Mouse (Mus musculus) macrophage (primary cell): ENCODE measurements around the gene Cenpl. TPM values are rescaled to one million over a fixed set of nuclear protein-coding genes. Genes with fewer than 3 reads are reported as not detected.
A peak's percentile ranks its signal among the peaks of the same experiment; 100 is the strongest.
"Not testable (repeated sequence)": the region's sequence is repeated elsewhere in the genome, so short reads cannot be mapped to it uniquely, and the experiment has no call there.

Experiments
- H3K27ac ChIP-seq: fragments of 350-480 bp; formaldehyde crosslinking; 2 replicates; pipeline ENCODE4 v1.9.0; 2021
- H3K36me3 ChIP-seq: fragments of 350-480 bp; formaldehyde crosslinking; 2 replicates; pipeline ENCODE4 v1.9.0; 2021; ENCODE audit errors: inconsistent target
- H3K4me3 ChIP-seq: fragments of 350-480 bp; formaldehyde crosslinking; 2 replicates; pipeline ENCODE4 v1.9.0; 2021; ENCODE audit errors: inconsistent target
- H3K79me2 ChIP-seq: fragments of 350-480 bp; formaldehyde crosslinking; 2 replicates; pipeline ENCODE4 v1.9.0; 2021; ENCODE audit errors: inconsistent target
- WGBS: methylation state at CpG from one replicate; pipeline ENCODE4 v1.1.7; 2026; ENCODE audit warnings: inconsistent platforms; ENCODE audit not compliant: missing documents; 5-methylcytosine and 5-hydroxymethylcytosine counted together
- polyA plus RNA-seq: library from polyadenylated mRNA; stranded (reverse); fragments of 250-400 nt; gene quantifications from 3 replicates; pipeline ENCODE4 v1.2.4, GENCODE M21; 2018; ENCODE audit warnings: inconsistent platforms
- total RNA-seq, 78 experiments: library from RNA; depleted of rRNA; stranded (reverse); fragments of 250-400 nt; gene quantifications; 1 replicate in 9 of 78; 2 replicates in 24 of 78; 3 replicates in 43 of 78; 4 replicates in 2 of 78; pipeline ENCODE4 v1.2.4; 2018; ENCODE audit warnings: inconsistent platforms in 56 of 78

The Cenpl gene
- 10 to 100 TPM in 13 of 26 experiments, 1 to 10 TPM in 13; 3.2 to 17.2 (median 9.8) TPM for total RNA-seq (2018; cell fraction: chromatin; rRNA removed)
- 1 to 10 TPM; 3.6 to 6.1 (median 4.9) TPM for total RNA-seq (2018; cell fraction: cytosol; rRNA removed)
- 10 to 100 TPM in 10 of 26 experiments, 1 to 10 TPM in 16; 5.7 to 16.0 (median 8.6) TPM for total RNA-seq (2018; cell fraction: nucleus; rRNA removed)
- polyA plus RNA-seq = 2.2 to 6.6 TPM (median 3.5 TPM) in 3 replicates

GRCm38 (mm10) chr1:161070352-161071271 lies at the start of gene Cenpl, which contains the start of gene Dars2:
Cenpl (plus strand) TSS chr1:161070713.
Dars2 (minus strand) TSS chr1:161070658.
- Histone ChIP-seq H3K36me3 (no peaks in the 10 kb centered on the region), H3K79me2 (peaks cover 48% of the 10 kb centered on the region), H3K27ac (peak within 1 kb of the TSS; percentile 78), H3K4me3 (peak within 1 kb of the TSS; percentile 99)
- WGBS = under 1% methylated on average over 57 of the region's 57 CpGs

DNA sequence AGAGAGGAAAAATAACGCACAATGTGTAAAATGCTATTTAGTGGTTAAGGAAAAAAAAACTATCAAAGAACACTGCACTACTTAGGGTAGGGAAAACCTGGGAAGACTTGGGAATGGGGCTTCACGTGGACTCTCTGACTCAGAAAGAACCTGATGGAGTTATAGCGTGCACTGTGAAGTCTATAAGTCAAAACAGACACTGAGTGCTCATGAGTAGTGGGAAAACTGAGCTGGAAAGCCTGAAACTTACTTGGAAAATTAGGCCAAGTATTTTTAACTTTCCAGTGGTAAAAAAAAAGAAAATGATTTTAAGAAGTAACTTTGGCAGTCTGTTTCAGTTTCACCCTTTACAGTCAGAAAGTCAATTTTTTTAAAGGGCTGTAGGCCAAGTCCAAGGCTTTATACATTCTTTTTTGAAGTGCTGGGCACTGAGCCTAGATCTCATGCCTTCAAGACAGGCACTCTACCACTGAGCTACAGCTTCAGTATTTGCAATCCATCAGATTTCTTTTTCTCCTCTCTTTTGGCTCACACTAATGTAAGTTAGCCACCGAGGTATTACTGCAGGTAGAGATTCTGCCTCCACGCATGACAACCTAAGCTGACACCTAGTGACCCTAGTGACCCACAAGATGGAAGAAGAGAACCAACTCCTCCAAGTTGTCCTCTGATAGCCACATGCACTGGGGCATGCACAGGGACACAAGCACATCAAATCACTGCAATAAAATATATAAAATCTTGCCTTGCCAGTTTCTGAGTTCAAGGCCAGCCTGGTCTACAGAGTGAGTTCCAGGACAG lies 44.9 kb upstream of the Cenpl start:
- no peaks in the 10 kb centered on the region for H3K79me2 ChIP-seq
- H3K4me3 ChIP-seq = no peak overlapping the region
- no peak overlapping the region for H3K27ac ChIP-seq
- 94% methylated on average over 5 of the region's 5 CpGs for WGBS
- peaks cover 5% of the 10 kb centered on the region; the same call in 1 of the 2 replicates for H3K36me3 ChIP-seq

DNA sequence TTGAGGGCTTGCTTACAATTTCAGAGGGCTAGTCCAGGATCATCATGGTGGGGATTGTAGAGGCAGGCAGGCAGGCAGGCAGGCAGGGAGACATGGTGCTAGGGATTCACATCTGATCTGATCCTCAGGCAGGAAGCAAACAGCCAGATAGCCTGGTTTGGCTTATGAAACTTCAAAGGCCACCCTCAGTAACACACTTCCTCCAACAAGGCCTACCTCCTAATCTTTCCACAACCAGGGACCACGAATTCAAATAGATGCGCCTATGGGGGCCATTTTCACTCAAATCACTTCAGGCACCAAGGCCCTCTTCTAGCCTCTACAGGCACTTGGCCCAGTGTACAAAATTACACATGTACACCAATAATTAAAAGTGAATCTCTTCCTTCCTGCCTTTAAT lies 43.3 kb upstream of the Cenpl start:
- H3K79me2 ChIP-seq = no peaks in the 10 kb centered on the region
- no peak overlapping the region for H3K4me3 ChIP-seq
- 78% methylated on average over 2 of the region's 2 CpGs for WGBS
- peaks cover 8% of the 10 kb centered on the region; the same call in 1 of the 2 replicates for H3K36me3 ChIP-seq
- no peak overlapping the region for H3K27ac ChIP-seq

DNA sequence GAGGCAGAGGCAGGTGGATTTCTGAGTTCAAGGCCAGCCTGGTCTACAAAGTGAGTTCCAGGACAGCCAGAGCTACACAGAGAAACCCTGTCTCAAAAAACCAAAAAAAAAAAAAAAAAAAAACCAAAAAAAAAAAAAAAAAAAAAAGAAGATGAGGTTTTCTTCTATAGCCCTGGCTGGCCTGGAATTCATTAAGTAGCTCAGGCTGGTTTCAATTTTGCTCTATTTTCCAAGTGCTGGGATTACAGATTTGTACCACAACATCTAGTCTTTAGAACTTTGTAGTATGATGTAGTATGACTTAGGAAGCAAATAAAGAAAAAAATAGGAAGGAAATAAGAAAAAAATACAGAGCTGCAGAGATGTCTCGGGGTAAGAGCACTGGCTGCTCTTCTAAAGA lies 42.1 kb upstream of the Cenpl start:
- not testable (repeated sequence) for H3K4me3 ChIP-seq, H3K79me2 ChIP-seq, H3K27ac ChIP-seq, H3K36me3 ChIP-seq
- 64% methylated on average over 1 of the region's 1 CpGs for WGBS

DNA sequence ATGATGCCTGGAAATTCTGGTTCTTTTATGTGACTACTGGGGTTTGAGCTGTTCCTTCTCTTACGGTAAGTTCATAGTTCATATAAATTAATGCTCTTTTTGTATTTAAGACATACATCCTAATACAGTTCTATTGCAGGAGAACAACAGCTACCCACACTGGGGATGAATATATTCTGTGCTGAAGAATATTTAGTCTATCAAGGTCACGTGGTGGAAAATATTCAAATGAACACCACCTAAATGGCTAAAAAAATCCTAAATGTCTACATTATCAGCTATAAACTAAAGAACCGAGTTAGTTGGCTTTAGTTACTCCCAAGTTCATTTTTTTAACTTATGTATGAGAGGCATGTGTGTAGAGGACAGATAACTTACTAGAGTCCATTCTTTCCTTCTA lies 40.5 kb upstream of the Cenpl start:
- Histone ChIP-seq H3K79me2 (no peaks in the 10 kb centered on the region; the same call in 1 of the 2 replicates), H3K36me3 (peaks cover 8% of the 10 kb centered on the region; the same call in 1 of the 2 replicates), H3K4me3 (no peak overlapping the region), H3K27ac (no peak overlapping the region)
- 98% methylated on average over 3 of the region's 3 CpGs for WGBS

DNA sequence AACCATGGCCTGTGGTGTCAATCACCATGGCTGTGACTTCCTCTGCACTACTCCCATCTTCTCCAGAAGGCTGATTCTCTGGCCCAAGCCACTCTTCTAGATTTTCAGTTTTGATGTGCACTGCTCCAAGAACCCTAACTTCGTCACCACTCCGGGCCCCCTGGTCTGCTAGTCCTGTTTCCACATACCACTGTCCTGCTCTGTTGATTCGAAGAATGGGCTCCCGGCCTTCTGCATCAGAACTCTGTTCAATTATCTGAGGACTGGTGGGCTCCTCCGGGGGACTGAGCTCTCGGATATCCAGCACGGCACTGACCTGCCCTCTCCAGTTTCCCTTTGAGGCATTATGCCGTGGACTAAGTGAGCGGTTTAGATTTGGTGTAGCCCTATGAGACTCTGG lies 38.6 kb upstream of the Cenpl start:
- no peak overlapping the region for H3K27ac ChIP-seq
- no peak overlapping the region for H3K4me3 ChIP-seq
- H3K79me2 ChIP-seq = peaks cover 15% of the 10 kb centered on the region
- 86% methylated on average over 9 of the region's 9 CpGs for WGBS
- peaks cover 12% of the 10 kb centered on the region; the same call in 1 of the 2 replicates for H3K36me3 ChIP-seq

GRCm38 (mm10) chr1:161032345-161032744 lies 38.2 kb upstream of the Cenpl start:
- Histone ChIP-seq H3K79me2 (peaks cover 15% of the 10 kb centered on the region), H3K36me3 (peaks cover 16% of the 10 kb centered on the region), H3K27ac (no peak overlapping the region), H3K4me3 (no peak overlapping the region)
- WGBS = 73% methylated on average over 7 of the region's 7 CpGs

GRCm38 (mm10) chr1:161033856-161034434 lies 36.6 kb upstream of the Cenpl start:
- peaks cover 15% of the 10 kb centered on the region for H3K79me2 ChIP-seq
- peak overlapping the region; percentile 15; the same call in 1 of the 2 replicates for H3K27ac ChIP-seq
- WGBS = 3% methylated on average over 21 of the region's 21 CpGs
- H3K4me3 ChIP-seq = peak overlapping the region; percentile 60
- H3K36me3 ChIP-seq = peaks cover 26% of the 10 kb centered on the region

DNA sequence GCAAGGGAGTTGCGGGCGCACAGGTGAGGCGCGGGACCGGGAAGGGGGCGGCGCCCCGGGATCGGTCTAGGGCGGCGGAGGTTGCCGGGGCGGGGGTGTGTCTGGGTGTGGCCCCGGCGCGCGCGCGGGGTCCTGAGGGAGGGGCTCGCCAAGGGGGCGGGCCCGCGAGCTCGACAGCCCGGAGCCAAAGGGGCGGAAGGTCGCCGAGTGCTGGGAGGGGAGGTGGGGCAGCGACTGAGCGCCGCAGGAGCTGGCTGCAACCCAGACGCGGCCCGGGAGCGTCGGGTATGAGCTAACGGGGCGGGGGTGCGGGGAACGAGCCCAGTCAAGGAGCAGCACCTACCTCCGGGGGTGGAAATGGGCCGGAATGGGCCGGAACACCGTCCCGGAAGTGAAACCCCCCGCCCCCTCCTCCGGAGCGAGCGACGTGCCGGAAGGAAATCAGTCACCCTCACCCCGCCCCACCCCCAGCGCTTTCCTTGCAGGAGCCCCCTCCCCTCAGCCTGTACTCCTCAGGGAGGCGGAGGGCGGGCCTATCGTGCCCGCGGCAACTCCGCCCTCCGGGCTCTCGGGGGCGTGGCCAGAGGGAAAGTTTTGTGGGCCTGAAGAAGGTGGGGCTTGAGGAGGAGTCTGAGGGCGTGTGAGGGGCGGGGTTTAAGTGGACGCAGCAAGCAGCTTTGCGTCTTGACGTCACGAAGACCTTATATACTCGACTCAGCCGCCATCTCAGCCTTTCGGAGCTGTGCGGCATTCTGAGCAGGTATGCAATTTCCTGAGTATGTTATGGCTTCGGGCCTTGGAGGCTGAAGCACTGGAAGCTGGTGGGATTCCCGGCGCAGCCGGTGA lies 35.9 kb upstream of the Cenpl start, which contains the start of gene Zbtb37:
Zbtb37 (minus strand) TSS at position 415 of the 846 bp plus-strand sequence.
- Histone ChIP-seq H3K27ac (peak within 1 kb of the TSS; percentile 81), H3K4me3 (peak within 1 kb of the TSS; percentile 82), H3K36me3 (peaks cover 26% of the 10 kb centered on the region), H3K79me2 (peaks cover 15% of the 10 kb centered on the region)
- under 1% methylated on average over 73 of the region's 76 CpGs for WGBS

GRCm38 (mm10) chr1:161035281-161035785 lies 35.2 kb upstream of the Cenpl start:
- H3K79me2 ChIP-seq = peaks cover 15% of the 10 kb centered on the region
- peaks cover 22% of the 10 kb centered on the region for H3K36me3 ChIP-seq
- H3K4me3 ChIP-seq = peak overlapping the region; percentile 82
- H3K27ac ChIP-seq = peak overlapping the region; percentile 81
- 0% methylated on average over 14 of the region's 14 CpGs for WGBS

DNA sequence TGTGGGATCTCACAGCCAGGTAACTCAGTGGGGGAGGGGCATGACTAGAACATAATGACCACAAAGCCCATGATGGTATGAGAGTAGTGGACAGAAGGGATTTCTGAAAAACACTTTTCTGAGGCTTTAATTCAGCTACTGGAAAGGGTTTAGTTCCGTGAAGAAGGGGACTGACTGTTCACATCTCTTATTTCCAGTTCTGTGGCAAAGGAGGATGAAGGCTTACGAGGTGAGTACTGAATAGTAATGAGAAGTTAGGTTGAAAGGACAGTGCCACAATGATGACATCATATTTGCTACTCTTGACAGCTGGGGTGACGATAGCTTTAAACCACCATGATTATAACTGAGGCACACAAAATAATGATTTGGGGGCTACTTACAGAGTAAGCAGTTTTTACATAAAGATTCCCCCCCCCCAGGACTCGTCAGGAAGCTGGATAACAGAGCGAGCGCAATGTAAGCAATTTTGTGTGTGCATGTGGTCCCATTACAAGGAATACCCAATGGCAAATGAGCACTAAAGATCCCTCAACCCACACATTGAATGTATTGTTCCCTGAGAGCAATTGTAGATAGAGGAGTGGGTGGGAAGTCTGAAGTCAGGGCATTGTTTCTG lies 34.6 kb upstream of the Cenpl start:
- Histone ChIP-seq H3K36me3 (peaks cover 22% of the 10 kb centered on the region), H3K79me2 (peaks cover 15% of the 10 kb centered on the region), H3K27ac (peak overlapping the region; percentile 81), H3K4me3 (peak overlapping the region; percentile 82)
- WGBS = 7% methylated on average over 6 of the region's 6 CpGs

- peak overlapping the region; percentile 82 for H3K4me3 ChIP-seq
- H3K36me3 ChIP-seq = peaks cover 22% of the 10 kb centered on the region
- WGBS = 0% methylated on average over 5 of the region's 5 CpGs
- peak overlapping the region; percentile 81; the same call in 1 of the 2 replicates for H3K27ac ChIP-seq
- peaks cover 15% of the 10 kb centered on the region for H3K79me2 ChIP-seq
These were observed 34.1 kb upstream of the Cenpl start for GRCm38 (mm10) chr1:161036411-161036841.

DNA sequence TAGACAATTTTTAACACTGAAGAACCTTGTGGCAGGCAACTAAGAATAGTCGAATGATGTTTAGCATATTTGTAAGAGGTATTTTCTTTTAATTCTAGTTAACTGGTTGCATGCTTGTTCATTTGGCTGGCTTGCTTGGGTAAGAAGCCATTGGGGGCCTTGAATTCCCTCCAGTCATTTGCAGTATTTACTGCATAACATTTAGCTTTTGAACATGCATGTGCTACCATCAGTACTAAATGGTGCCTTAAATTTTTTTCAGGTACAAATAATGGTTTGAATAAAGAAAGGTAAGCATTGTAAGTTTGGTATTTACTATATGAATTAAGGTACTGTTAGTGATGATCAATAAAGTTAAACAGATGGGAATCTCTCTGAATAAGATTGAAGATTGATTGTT lies 33.5 kb upstream of the Cenpl start:
- no peak overlapping the region for H3K27ac ChIP-seq
- 0% methylated on average over 1 of the region's 1 CpGs for WGBS
- peaks cover 19% of the 10 kb centered on the region for H3K36me3 ChIP-seq
- 0 out of 2 replicates have a peak overlapping the region, but pooled peaks have one; percentile 82 for H3K4me3 ChIP-seq
- H3K79me2 ChIP-seq = peaks cover 15% of the 10 kb centered on the region
